Mouse (Mus musculus) heart, postnatal 0 days (tissue): Measurements from ENCODE around the gene Epha3.

Source experiments
- CTCF ChIP-seq: IDR thresholded peaks from 2 replicates; pipeline ENCODE4 v1.5.1; 2016; ENCODE audit warnings: antibody characterized with exemption, control low read depth, low read depth
- EP300 ChIP-seq: IDR thresholded peaks from 2 replicates; pipeline ENCODE4 v1.6.1; 2016; ENCODE audit warnings: antibody characterized with exemption, low read depth

- TF ChIP-seq CTCF (no peak), EP300 (no peak)
These were observed 57.4 kb downstream of the Epha3 start for GRCm38 (mm10) chr16:63806437-63807129.
